ENCODE assay signal across 26 mouse cellular contexts in the genomic region with DNA sequence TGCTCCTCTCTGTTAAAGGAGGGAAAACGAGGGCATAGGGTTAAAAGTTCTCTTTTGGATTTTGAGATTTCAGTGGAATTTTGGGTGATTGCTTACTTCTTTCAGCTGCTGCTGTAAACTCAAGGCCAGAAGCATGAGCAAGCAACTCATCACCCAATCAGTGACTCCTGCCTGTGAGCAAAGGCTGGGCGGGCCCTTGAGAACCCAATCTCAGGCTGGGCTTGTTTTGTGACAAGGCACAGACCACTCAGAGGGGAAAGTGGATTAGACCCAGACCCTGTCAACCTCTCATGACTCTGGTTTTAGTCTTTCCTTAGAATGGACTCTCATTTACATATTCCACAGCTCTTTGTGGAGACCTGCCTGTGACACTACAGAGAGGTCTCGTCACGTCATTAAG. TPM values are rescaled to one million over a fixed set of nuclear protein-coding genes. Genes with fewer than 3 reads are reported as not detected.
A peak's percentile ranks its signal among the peaks of the same experiment; 100 is the strongest.
DNase-seq lines count a peak whose midpoint lies in the region; ATAC-seq and TF ChIP-seq lines count a peak whose summit lies in the region.
"Had no signal": no experiment of that assay in that cellular context is flagged by ENCODE, and none has a peak within 500 bp of the region (broad histone marks: within the 10 kb centered on the region; RNA-seq: fewer than 3 reads in every experiment).

No protein-coding gene starts in this region.

- H3K27ac ChIP-seq in heart, embryonic 11.5 days (ENCODE audit: low read depth, low read length) = 0 out of 2 replicates have a peak overlapping the region, but pooled peaks have one; percentile 17
- no peak overlapping the region for H3K27ac ChIP-seq in midbrain, embryonic 15.5 days
- H3K27ac ChIP-seq in stomach, postnatal 0 days (replicated peaks) = no peak overlapping the region
- H3K27ac ChIP-seq: embryonic facial prominence, embryonic 12.5 days; hindbrain, embryonic 13.5 days; liver, embryonic 13.5 days; lung, embryonic 15.5 days; neural tube, embryonic 13.5 days had no signal

- no peak for TF ChIP-seq CTCF in lung, adult 2 months (IDR thresholded peaks at IDR 0.05; ENCODE audit: insufficient read depth, low read length)
- no peak for TF ChIP-seq CTCF in stomach, postnatal 0 days (IDR thresholded peaks at IDR 0.05; ENCODE audit: low read depth)

- no peaks in the 10 kb centered on the region for H3K36me3 ChIP-seq in heart, embryonic 11.5 days (ENCODE audit: control insufficient read depth, insufficient read depth, low read length)
- no peaks in the 10 kb centered on the region for H3K36me3 ChIP-seq in midbrain, embryonic 15.5 days (replicated peaks)
- no peaks in the 10 kb centered on the region for H3K36me3 ChIP-seq in stomach, postnatal 0 days (ENCODE audit: control insufficient read depth, insufficient read depth, low read length)
- H3K36me3 ChIP-seq: embryonic facial prominence, embryonic 12.5 days; hindbrain, embryonic 13.5 days; liver, embryonic 13.5 days; lung, embryonic 15.5 days; neural tube, embryonic 13.5 days had no signal

- no peaks in the 10 kb centered on the region for H3K4me1 ChIP-seq in heart, embryonic 11.5 days (ENCODE audit: control insufficient read depth, insufficient read depth, low read length)
- no peaks in the 10 kb centered on the region for H3K4me1 ChIP-seq in lung, adult 2 months (ENCODE audit: control insufficient read depth, insufficient read depth, low read length)
- no peaks in the 10 kb centered on the region for H3K4me1 ChIP-seq in midbrain, embryonic 15.5 days
- no peaks in the 10 kb centered on the region for H3K4me1 ChIP-seq in stomach, postnatal 0 days (replicated peaks; ENCODE audit: control insufficient read depth, insufficient read depth)
- H3K4me1 ChIP-seq: embryonic facial prominence, embryonic 12.5 days; hindbrain, embryonic 13.5 days; liver, embryonic 13.5 days; lung, embryonic 15.5 days; neural tube, embryonic 13.5 days had no signal

- no peak for ATAC-seq in heart, embryonic 11.5 days (replicated peaks; ENCODE audit: insufficient number of reproducible peaks, low FRiP score, low TSS enrichment)
- no peak for ATAC-seq in midbrain, embryonic 15.5 days (replicated peaks)
- ATAC-seq in stomach, postnatal 0 days (ENCODE audit: low FRiP score, low TSS enrichment) = no peak
- ATAC-seq: forebrain, postnatal 0 days; inflammation-experienced regulatory T-cells, adult 6 months; midbrain, embryonic 16.5 days had no signal

- 40% methylated on average over 4 of the region's 4 CpGs for WGBS in heart, embryonic 11.5 days (ENCODE audit: insufficient replicate concordance)
- WGBS in lung, adult 2 months = 63% methylated on average over 4 of the region's 4 CpGs
- 69% methylated on average over 4 of the region's 4 CpGs for WGBS in midbrain, embryonic 15.5 days
- 55% methylated on average over 4 of the region's 4 CpGs for WGBS in stomach, postnatal 0 days

- no peak overlapping the region for H3K9ac ChIP-seq in heart, embryonic 11.5 days (ENCODE audit: low read depth, low read length)
- H3K9ac ChIP-seq in midbrain, embryonic 15.5 days = no peak overlapping the region
- H3K9ac ChIP-seq in stomach, postnatal 0 days (ENCODE audit: low read length) = no peak overlapping the region
- H3K9ac ChIP-seq: embryonic facial prominence, embryonic 12.5 days; forebrain, postnatal 0 days; hindbrain, embryonic 13.5 days; liver, embryonic 13.5 days; lung, embryonic 15.5 days; neural tube, embryonic 13.5 days had no signal

- DNase-seq in heart, postnatal 36 days = no peak
- DNase-seq in lung, postnatal 36 days = peak; percentile 5
- no peak for DNase-seq in lung, adult 2 months
- peak; percentile 33 for DNase-seq in embryo, embryonic 10.5 days (ENCODE audit: low spot score)
- DNase-seq in stomach, postnatal 0 days (ENCODE audit: low spot score) = no peak
- DNase-seq in spleen, postnatal 10 days (ENCODE audit: low spot score in 2 of 2) = no peak
- DNase-seq: cerebellum, adult 8-10 months; cerebellum, postnatal 36 days; forebrain, postnatal 0 days; gastrocnemius, postnatal 25 days; heart, adult 18-20 months; kidney, adult 18-20 months; kidney, postnatal 4 days; liver, embryonic 13.5 days; thymus, adult 18-20 months; thymus, postnatal 36 days had no signal

- intact Hi-C loops in heart, postnatal 36 days (cut with DNase I) = no loop called here

- TF ChIP-seq POLR2A in lung, adult 2 months (IDR thresholded peaks at IDR 0.05; ENCODE audit: borderline replicate concordance, extremely low read depth, low read depth, low read length) = no peak

- no peak overlapping the region; the same call in 1 of the 2 replicates for H3K4me2 ChIP-seq in heart, embryonic 11.5 days
- H3K4me2 ChIP-seq in midbrain, embryonic 15.5 days = no peak overlapping the region
- no peak overlapping the region for H3K4me2 ChIP-seq in stomach, postnatal 0 days (replicated peaks; ENCODE audit: low read depth)
- H3K4me2 ChIP-seq: embryonic facial prominence, embryonic 12.5 days; hindbrain, embryonic 13.5 days; liver, embryonic 13.5 days; lung, embryonic 15.5 days; neural tube, embryonic 13.5 days had no signal

- TF ChIP-seq EP300 in stomach, postnatal 0 days (optimal IDR thresholded peaks at IDR 0.05) = no peak

- H3K4me3 ChIP-seq in heart, embryonic 11.5 days (ENCODE audit: low read depth, low read length) = no peak overlapping the region
- H3K4me3 ChIP-seq in lung, adult 2 months (replicated peaks; ENCODE audit: extremely low read depth, low read depth, low read length) = no peak overlapping the region
- H3K4me3 ChIP-seq in midbrain, embryonic 15.5 days = no peak overlapping the region
- no peak overlapping the region for H3K4me3 ChIP-seq in stomach, postnatal 0 days (ENCODE audit: low read depth, low read length)
- H3K4me3 ChIP-seq: embryonic facial prominence, embryonic 12.5 days; hindbrain, embryonic 13.5 days; liver, embryonic 13.5 days; lung, embryonic 15.5 days; myocyte; neural tube, embryonic 13.5 days had no signal

- H3K27me3 ChIP-seq in heart, embryonic 11.5 days (ENCODE audit: control insufficient read depth, insufficient read depth, low read length) = no peaks in the 10 kb centered on the region
- no peaks in the 10 kb centered on the region for H3K27me3 ChIP-seq in midbrain, embryonic 15.5 days (replicated peaks)
- H3K27me3 ChIP-seq in stomach, postnatal 0 days (ENCODE audit: control insufficient read depth, insufficient read depth, low read length) = no peaks in the 10 kb centered on the region
- H3K27me3 ChIP-seq: embryonic facial prominence, embryonic 12.5 days; hindbrain, embryonic 13.5 days; liver, embryonic 13.5 days; lung, embryonic 15.5 days; neural tube, embryonic 13.5 days had no signal

- H3K9me3 ChIP-seq in heart, embryonic 11.5 days (replicated peaks; ENCODE audit: control insufficient read depth, low read length) = no peaks in the 10 kb centered on the region; the same call in 1 of the 2 replicates
- no peaks in the 10 kb centered on the region for H3K9me3 ChIP-seq in midbrain, embryonic 15.5 days
- no peaks in the 10 kb centered on the region for H3K9me3 ChIP-seq in stomach, postnatal 0 days (ENCODE audit: control insufficient read depth, low read length)
- H3K9me3 ChIP-seq: embryonic facial prominence, embryonic 12.5 days; liver, embryonic 13.5 days; lung, embryonic 15.5 days had no signal

RNA-seq across cellular contexts. Expression of a gene that starts 28.7 kb away (rescaled TPM):
- polyA plus RNA-seq in heart, embryonic 11.5 days (2014; fragmentation: Nextera tagmentation; extraction: Ambion mirVana) = 0.54 and 0.56 TPM in 2 replicates
- 10 to 100 TPM in 1 of 2 experiments, 1 to 10 TPM in 1; 9.5 to 10.0 TPM for total RNA-seq in heart, postnatal 36 days (2021)
- polyA plus RNA-seq in lung, adult 2 months (2012; rRNA removed) = 1.6 and 1.7 TPM in 2 replicates
- 12.5 and 12.8 TPM in 2 replicates for polyA plus RNA-seq in midbrain, embryonic 15.5 days (2015; fragmentation: Nextera tagmentation; extraction: Ambion mirVana)
- 2.4 and 2.7 TPM in 2 replicates for polyA plus RNA-seq in stomach, postnatal 0 days (2015; fragmentation: Nextera tagmentation; extraction: Ambion mirVana)
- total RNA-seq: megakaryocyte-erythroid progenitor cell, adult 5-6 weeks had no signal
- polyA plus RNA-seq: inflammation-experienced regulatory T-cells, adult 6 months; myocyte had no signal

Comparison
In these comparisons a context has a peak if more than half of its experiments do, and no peak if none do; other contexts are left out.
1. DNase-seq: peak in lung, postnatal 36 days (single experiment) and embryo, embryonic 10.5 days (single experiment); none in heart, postnatal 36 days (0 of 2), lung, adult 2 months (single experiment), stomach, postnatal 0 days (single experiment) and spleen, postnatal 10 days (0 of 2).